Mouse (Mus musculus): ENCODE data around the gene Timp3.

The Timp3 gene

GRCm38 (mm10) chr10:86300293-86301116 is at the start of gene Timp3:
Gene Timp3, plus strand, starts transcription at chr10:86300372.
- peak; percentile 67 for DNase-seq

GRCm38 (mm10) chr10:86256221-86256620 is 44.0 kb upstream of the Timp3 start:
- peak; percentile 65 for DNase-seq

- DNase-seq: no peak
Observed at GRCm38 (mm10) chr10:86257045-86257444, 43.1 kb upstream of the Timp3 start.

- no peak for DNase-seq
Observed at GRCm38 (mm10) chr10:86258046-86258445, 42.1 kb upstream of the Timp3 start.

GRCm38 (mm10) chr10:86258992-86259391 is 41.2 kb upstream of the Timp3 start:
- no peak for DNase-seq

- no peak for DNase-seq
Observed at GRCm38 (mm10) chr10:86261725-86262124, 38.4 kb upstream of the Timp3 start.

- no peak for DNase-seq
Observed at GRCm38 (mm10) chr10:86264618-86265017, 35.6 kb upstream of the Timp3 start.

GRCm38 (mm10) chr10:86270254-86270653 is 29.9 kb upstream of the Timp3 start:
- no peak for DNase-seq

GRCm38 (mm10) chr10:86272826-86273225 is 27.3 kb upstream of the Timp3 start:
- DNase-seq: no peak

- DNase-seq: no peak
Observed at GRCm38 (mm10) chr10:86273410-86274191, 26.6 kb upstream of the Timp3 start.

- no peak for DNase-seq
Observed at GRCm38 (mm10) chr10:86275585-86275984, 24.6 kb upstream of the Timp3 start.

- DNase-seq: no peak
Observed at GRCm38 (mm10) chr10:86277327-86277726, 22.8 kb upstream of the Timp3 start.

GRCm38 (mm10) chr10:86278481-86278880 is 21.7 kb upstream of the Timp3 start:
- DNase-seq: no peak

GRCm38 (mm10) chr10:86279579-86280168 is 20.5 kb upstream of the Timp3 start:
- no peak for DNase-seq

GRCm38 (mm10) chr10:86281238-86281637 is 18.9 kb upstream of the Timp3 start:
- no peak for DNase-seq

- no peak for DNase-seq
Observed at GRCm38 (mm10) chr10:86286508-86286907, 13.7 kb upstream of the Timp3 start.

GRCm38 (mm10) chr10:86290109-86290771 is 9.9 kb upstream of the Timp3 start:
- no peak for DNase-seq

- no peak for DNase-seq
Observed at GRCm38 (mm10) chr10:86293880-86294279, 6.3 kb upstream of the Timp3 start.

GRCm38 (mm10) chr10:86294599-86295365 is 5.4 kb upstream of the Timp3 start:
- DNase-seq: no peak

GRCm38 (mm10) chr10:86295454-86296098 is 4.6 kb upstream of the Timp3 start:
- no peak for DNase-seq

GRCm38 (mm10) chr10:86296111-86296510 is 4.1 kb upstream of the Timp3 start:
- peak; percentile 77 for DNase-seq

GRCm38 (mm10) chr10:86297307-86297706 is 2.9 kb upstream of the Timp3 start:
- DNase-seq: no peak
